8 mouse cellular contexts compared by ENCODE assay signal in the genomic region with DNA sequence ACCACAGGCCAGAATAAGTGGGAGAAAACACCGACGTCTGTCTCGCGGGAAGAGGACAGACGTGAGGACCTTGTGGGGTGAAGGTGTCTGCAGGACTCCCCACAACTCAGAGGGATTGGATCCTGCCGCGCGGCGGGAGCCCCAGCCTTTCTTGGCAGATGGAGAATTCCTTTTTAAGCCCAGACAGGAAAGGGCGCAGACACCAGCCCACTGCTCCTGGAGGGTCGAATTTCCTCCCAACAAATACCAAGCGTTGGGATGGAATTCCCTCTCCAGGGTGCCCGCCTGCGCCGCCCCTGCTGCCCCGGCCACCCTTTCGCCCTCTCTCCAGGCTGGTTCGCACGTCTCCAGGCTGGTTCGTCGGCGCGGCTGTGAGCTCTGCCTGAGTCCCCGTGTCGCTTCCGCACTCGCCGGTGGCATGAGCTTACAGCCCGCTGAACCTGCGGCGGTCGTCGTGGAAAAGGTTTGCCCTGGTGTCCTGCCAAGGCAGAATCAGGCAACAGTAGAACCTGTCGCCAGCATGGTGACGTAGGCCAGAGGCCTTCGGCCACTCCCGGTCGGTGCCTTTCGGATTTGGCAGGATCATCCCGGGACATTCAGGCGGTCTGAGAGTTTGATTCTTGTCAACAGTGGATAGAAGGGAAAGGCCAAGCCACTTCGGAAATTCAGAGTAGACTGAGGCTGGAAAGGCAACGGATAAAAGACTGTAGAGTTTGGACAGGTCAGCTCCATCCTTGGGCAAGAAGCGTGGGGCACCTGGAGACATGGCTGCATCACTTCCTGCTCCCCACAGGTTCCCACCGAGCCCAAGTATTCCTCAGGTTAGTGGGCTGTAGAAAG. TPM values are rescaled to one million over a fixed set of nuclear protein-coding genes. Genes with fewer than 3 reads are reported as not detected.
A peak's percentile ranks its signal among the peaks of the same experiment; 100 is the strongest.
DNase-seq lines count a peak whose midpoint lies in the region; ATAC-seq and TF ChIP-seq lines count a peak whose summit lies in the region.

No protein-coding gene starts in this region.

- TF ChIP-seq POLR2A in brain, embryonic 14.5 days (IDR thresholded peaks at IDR 0.05; ENCODE audit: borderline replicate concordance, extremely low read depth, insufficient read depth, insufficient read length, poor library complexity, severe bottlenecking), result no peak

- no peaks in the 10 kb centered on the region for H3K9me3 ChIP-seq in heart, embryonic 12.5 days (replicated peaks)
- H3K9me3 ChIP-seq in hindbrain, embryonic 10.5 days, result no peaks in the 10 kb centered on the region
- no peaks in the 10 kb centered on the region for H3K9me3 ChIP-seq in midbrain, embryonic 12.5 days

- 0 out of 2 replicates have a peak, but pooled peaks have one; percentile 33 for ATAC-seq in heart, embryonic 12.5 days (ENCODE audit: insufficient number of reproducible peaks, low FRiP score)
- no peak for ATAC-seq in midbrain, embryonic 12.5 days (ENCODE audit: low FRiP score, low read depth)

- H3K9ac ChIP-seq in heart, embryonic 12.5 days, result no peak overlapping the region; the same call in 1 of the 2 replicates
- no peak overlapping the region for H3K9ac ChIP-seq in midbrain, embryonic 12.5 days (replicated peaks)

- peak overlapping the region; percentile 46 for H3K4me3 ChIP-seq in heart, embryonic 12.5 days
- H3K4me3 ChIP-seq in hindbrain, embryonic 10.5 days, result peak overlapping the region; percentile 34
- peak overlapping the region; percentile 21; the same call in 1 of the 2 replicates for H3K4me3 ChIP-seq in midbrain, embryonic 12.5 days

- H3K4me1 ChIP-seq in heart, embryonic 12.5 days (replicated peaks), result 0 out of 2 replicates have a peak, but pooled peaks cover 5% of the 10 kb centered on the region
- H3K4me1 ChIP-seq in hindbrain, embryonic 10.5 days (replicated peaks), result peaks cover 6% of the 10 kb centered on the region
- H3K4me1 ChIP-seq in midbrain, embryonic 12.5 days, result peaks cover 6% of the 10 kb centered on the region; the same call in 1 of the 2 replicates

- peaks cover 65% of the 10 kb centered on the region for H3K27me3 ChIP-seq in heart, embryonic 12.5 days (replicated peaks)
- H3K27me3 ChIP-seq in hindbrain, embryonic 10.5 days (ENCODE audit: insufficient read depth, poor library complexity, severe bottlenecking), result peaks cover 87% of the 10 kb centered on the region
- peaks cover 90% of the 10 kb centered on the region for H3K27me3 ChIP-seq in midbrain, embryonic 12.5 days

- peak overlapping the region; percentile 76 for H3K4me2 ChIP-seq in heart, embryonic 12.5 days
- H3K4me2 ChIP-seq in midbrain, embryonic 12.5 days (replicated peaks), result peak overlapping the region; percentile 39

- WGBS in heart, embryonic 12.5 days, result 2% methylated on average over 45 of the region's 45 CpGs
- 2% methylated on average over 45 of the region's 45 CpGs for WGBS in hindbrain, embryonic 10.5 days
- 2% methylated on average over 45 of the region's 45 CpGs for WGBS in midbrain, embryonic 12.5 days

- no peak for TF ChIP-seq CTCF in brain, embryonic 14.5 days (IDR thresholded peaks at IDR 0.05; ENCODE audit: borderline replicate concordance, extremely low read depth, insufficient read depth, insufficient read length)

- no peak for DNase-seq in heart, adult 8-10 months (ENCODE audit: low spot score)
- DNase-seq in brain, embryonic 14.5 days (ENCODE audit: low read depth), result peak; percentile 55
- DNase-seq in hindbrain, embryonic 10.5 days (ENCODE audit: low spot score), result peak; percentile 64
- DNase-seq in layer of hippocampus, adult 9-10 months (ENCODE audit: low spot score), result no peak
- DNase-seq in right cerebral cortex, adult 2 months (ENCODE audit: low spot score in 2 of 2), result no peak
- no peak for DNase-seq in right cerebral cortex, postnatal 4 days

- H3K36me3 ChIP-seq in heart, embryonic 12.5 days, result no peaks in the 10 kb centered on the region
- H3K36me3 ChIP-seq in hindbrain, embryonic 10.5 days, result no peaks in the 10 kb centered on the region
- H3K36me3 ChIP-seq in midbrain, embryonic 12.5 days, result no peaks in the 10 kb centered on the region

- H3K27ac ChIP-seq in heart, embryonic 12.5 days (ENCODE audit: poor library complexity, severe bottlenecking), result no peak overlapping the region
- H3K27ac ChIP-seq in hindbrain, embryonic 10.5 days, result no peak overlapping the region
- H3K27ac ChIP-seq in midbrain, embryonic 12.5 days (replicated peaks), result no peak overlapping the region

RNA-seq across cellular contexts. Expression of a gene that starts 22.1 kb away (rescaled TPM):
- polyA plus RNA-seq in heart, embryonic 12.5 days (2016; fragmentation: Nextera tagmentation; extraction: Ambion mirVana), result not detected in 2 replicates
- not detected for total RNA-seq in heart, adult 8-10 months (2022)
- 1.5 and 3.7 TPM in 2 replicates for polyA plus RNA-seq in brain, embryonic 14.5 days (2012; rRNA removed)
- polyA plus RNA-seq in hindbrain, embryonic 10.5 days (2016; fragmentation: Nextera tagmentation; extraction: Ambion mirVana), result 2.3 and 4.3 TPM in 2 replicates
- 0.81 and 0.82 TPM in 2 replicates for polyA plus RNA-seq in midbrain, embryonic 12.5 days (2016; fragmentation: Nextera tagmentation; extraction: Ambion mirVana)

RNA-seq across cellular contexts. Expression of a gene that starts 30.6 kb away (rescaled TPM):
- 0.10 TPM in 1 of 2 replicates, not detected in the other for polyA plus RNA-seq in heart, embryonic 12.5 days (2016; fragmentation: Nextera tagmentation; extraction: Ambion mirVana)
- total RNA-seq in heart, adult 8-10 months (2022), result not detected
- 0.10 TPM in 1 of 2 replicates, not detected in the other for polyA plus RNA-seq in brain, embryonic 14.5 days (2012; rRNA removed)
- polyA plus RNA-seq in hindbrain, embryonic 10.5 days (2016; fragmentation: Nextera tagmentation; extraction: Ambion mirVana), result not detected in 2 replicates
- polyA plus RNA-seq in midbrain, embryonic 12.5 days (2016; fragmentation: Nextera tagmentation; extraction: Ambion mirVana), result not detected in 2 replicates

RNA-seq across cellular contexts. Expression of a gene that starts 45.6 kb away (rescaled TPM):
- polyA plus RNA-seq in heart, embryonic 12.5 days (2016; fragmentation: Nextera tagmentation; extraction: Ambion mirVana), result 0.09 TPM in 1 of 2 replicates, not detected in the other
- total RNA-seq in heart, adult 8-10 months (2022), result not detected
- 0.04 TPM in 1 of 2 replicates, not detected in the other for polyA plus RNA-seq in brain, embryonic 14.5 days (2012; rRNA removed)
- polyA plus RNA-seq in hindbrain, embryonic 10.5 days (2016; fragmentation: Nextera tagmentation; extraction: Ambion mirVana), result not detected in 2 replicates
- not detected in 2 replicates for polyA plus RNA-seq in midbrain, embryonic 12.5 days (2016; fragmentation: Nextera tagmentation; extraction: Ambion mirVana)

RNA-seq across cellular contexts. Expression of a gene that starts 50.6 kb away (rescaled TPM):
- 0.31 and 0.60 TPM in 2 replicates for polyA plus RNA-seq in heart, embryonic 12.5 days (2016; fragmentation: Nextera tagmentation; extraction: Ambion mirVana)
- not detected for total RNA-seq in heart, adult 8-10 months (2022)
- polyA plus RNA-seq in brain, embryonic 14.5 days (2012; rRNA removed), result 0.08 and 0.23 TPM in 2 replicates
- not detected in 2 replicates for polyA plus RNA-seq in hindbrain, embryonic 10.5 days (2016; fragmentation: Nextera tagmentation; extraction: Ambion mirVana)
- not detected in 2 replicates for polyA plus RNA-seq in midbrain, embryonic 12.5 days (2016; fragmentation: Nextera tagmentation; extraction: Ambion mirVana)

Comparison
In these comparisons a context has a peak if more than half of its experiments do, and no peak if none do; other contexts are left out.
1. DNase-seq: peak in brain, embryonic 14.5 days (single experiment) and hindbrain, embryonic 10.5 days (single experiment); none in heart, adult 8-10 months (single experiment), layer of hippocampus, adult 9-10 months (single experiment), right cerebral cortex, adult 2 months (0 of 2) and right cerebral cortex, postnatal 4 days (single experiment).
2. Peak in every context shown above with its lines, with median percentiles within 50 percentile points of each other: H3K4me3 ChIP-seq.